Mouse (Mus musculus): ENCODE data around the gene Vmn1r225.
"Not testable (repeated sequence)": the region's sequence is repeated elsewhere in the genome, so short reads cannot be mapped to it uniquely, and the experiment has no call there.

Vmn1r225 gene

GRCm38 (mm10) chr17:20497858-20498257 is at the start of gene Vmn1r225:
Gene Vmn1r225 (plus strand): TSS chr17:20498158.
- no peak for DNase-seq

- no peak for DNase-seq
Measured at GRCm38 (mm10) chr17:20473311-20473710, 24.6 kb upstream of the Vmn1r225 start.

- no peak for DNase-seq
Measured at GRCm38 (mm10) chr17:20481231-20481630, 16.7 kb upstream of the Vmn1r225 start, which contains the start of gene Vmn2r108. Gene Vmn2r108 (minus strand): TSS chr17:20481331.

- DNase-seq, result not testable (repeated sequence)
Measured at GRCm38 (mm10) chr17:20508247-20508646, 10.3 kb downstream of the Vmn1r225 start.

Data from cerebellum, postnatal 25 days (tissue).